Mouse (Mus musculus) heart, postnatal 0 days (tissue): ENCODE results near the gene Adrb1.

Experiments
- CTCF ChIP-seq: IDR thresholded peaks from 2 replicates; pipeline ENCODE4 v1.5.1; 2016; ENCODE audit warnings: antibody characterized with exemption, control low read depth, low read depth
- EP300 ChIP-seq: IDR thresholded peaks from 2 replicates; pipeline ENCODE4 v1.6.1; 2016; ENCODE audit warnings: antibody characterized with exemption, low read depth

DNA sequence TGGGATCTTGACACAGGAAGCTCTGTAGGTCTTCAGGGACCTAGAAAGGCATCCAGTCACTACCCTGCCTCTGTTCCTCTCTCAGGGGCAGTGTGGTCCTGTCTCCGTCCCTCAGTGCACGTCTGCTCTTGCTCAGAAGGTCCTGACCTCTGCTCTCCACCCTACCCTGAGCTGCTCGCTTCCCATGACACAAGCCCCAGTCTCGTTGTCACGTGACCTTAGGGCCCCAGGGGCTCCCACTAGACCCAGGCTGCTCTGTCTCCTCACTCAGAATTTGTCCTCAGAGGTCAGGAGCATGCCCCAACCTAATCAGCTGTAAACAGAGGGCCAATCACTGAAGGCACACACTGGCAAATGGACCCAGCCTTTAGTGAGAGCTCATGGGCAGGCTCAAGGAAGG is 29.5 kb upstream of the Adrb1 start:
- TF ChIP-seq EP300 (no peak), CTCF (no peak)
